Mouse (Mus musculus) heart, adult 2 months (tissue): ENCODE data around the gene Khnyn. TPM values are rescaled to one million over a fixed set of nuclear protein-coding genes. Genes with fewer than 3 reads are reported as not detected.
A peak's percentile ranks its signal among the peaks of the same experiment; 100 is the strongest.

Source experiments
- DNase-seq, 2 experiments: peaks; one replicate each; pipeline ENCODE4 v3.0.0; 2021
- H3K27ac ChIP-seq: fragments of 200-600 bp; 2 replicates; pipeline ENCODE4 v1.8.1; 2022
- H3K27me3 ChIP-seq: fragments of 200-500 bp; 2 replicates; pipeline ENCODE4 v1.6.1; 2012; ENCODE audit warnings: mild to moderate bottlenecking, low read length, inconsistent platforms, mixed read lengths; ENCODE audit not compliant: control insufficient read depth, insufficient read depth
- H3K36me3 ChIP-seq: fragments of 200-500 bp; 2 replicates; pipeline ENCODE4 v1.6.1; 2012; ENCODE audit warnings: low read length, inconsistent platforms; ENCODE audit not compliant: control insufficient read depth, insufficient read depth
- H3K4me1 ChIP-seq: fragments of 200-500 bp; 2 replicates; pipeline ENCODE4 v1.6.1; 2011; ENCODE audit warnings: low read length; ENCODE audit not compliant: control insufficient read depth, insufficient read depth
- H3K4me3 ChIP-seq: fragments of 200-600 bp; 2 replicates; pipeline ENCODE4 v1.8.1; 2022
- H3K79me2 ChIP-seq: fragments of 200-500 bp; replicated peaks from 2 replicates; pipeline ENCODE4 v1.6.1; 2012; ENCODE audit warnings: mild to moderate bottlenecking, inconsistent platforms, low read length, moderate library complexity, mixed read lengths; ENCODE audit not compliant: control insufficient read depth, insufficient read depth
- H3K9ac ChIP-seq: fragments of 200-500 bp; 2 replicates; pipeline ENCODE4 v1.6.1; 2012; ENCODE audit warnings: low read depth, mild to moderate bottlenecking, control low read depth, inconsistent platforms, low read length, mixed read lengths
- CTCF ChIP-seq: fragments of 200-600 bp; IDR thresholded peaks from 2 replicates; pipeline ENCODE4 v1.8.1; 2022; ENCODE audit warnings: antibody characterized with exemption, mild to moderate bottlenecking, moderate library complexity
- EP300 ChIP-seq: fragments of 200-500 bp; IDR thresholded peaks from 2 replicates; pipeline ENCODE4 v1.6.1; 2011; ENCODE audit warnings: low read depth, low read length, control low read depth; ENCODE audit not compliant: insufficient read depth
- POLR2A ChIP-seq: fragments of 200-500 bp; IDR thresholded peaks from 2 replicates; pipeline ENCODE4 v1.6.1; 2011; ENCODE audit warnings: mild to moderate bottlenecking, low read depth, low read length, control low read depth; ENCODE audit not compliant: insufficient read depth
- WGBS: fragments of 180-500 bp; shearing (Covaris S2); methylation state at CpG from one replicate; pipeline ENCODE4 v1.1.7; 2018; 5-methylcytosine and 5-hydroxymethylcytosine counted together
- intact Hi-C: fragments of 180-260 bp; cut with DNase I; formaldehyde crosslinking; loops from one replicate; pipeline ENCODE4 v1.15.1; 2025
- polyA plus RNA-seq: library from polyadenylated mRNA; depleted of rRNA; stranded (reverse); fragments of >200 nt; gene quantifications from 2 replicates; pipeline ENCODE4 v1.2.3, GENCODE M21; 2012
- total RNA-seq, 2 experiments: library from RNA; stranded (reverse); gene quantifications; 2 replicates each; pipeline ENCODE4 v1.2.3; 2021

The Khnyn gene
- total and polyA plus RNA-seq, 3 experiments, result 8.8 to 11.6 (median 9.3) TPM

GRCm38 (mm10) chr14:55857588-55857987, 27.2 kb upstream of the Khnyn start:
- H3K27me3 ChIP-seq, result no peaks in the 10 kb centered on the region
- DNase-seq, result no peak
- H3K79me2 ChIP-seq, result 0 out of 2 replicates have a peak, but pooled peaks cover 3% of the 10 kb centered on the region
- peak overlapping the region; percentile 12; the same call in 1 of the 2 replicates for H3K27ac ChIP-seq
- no peaks in the 10 kb centered on the region for H3K36me3 ChIP-seq
- peaks cover 11% of the 10 kb centered on the region for H3K4me1 ChIP-seq
- H3K4me3 ChIP-seq, result peak overlapping the region; percentile 20; the same call in 1 of the 2 replicates
- 36% methylated on average over 4 of the region's 4 CpGs for WGBS
- TF ChIP-seq CTCF (no peak), EP300 (no peak), POLR2A (0 out of 2 replicates have a peak, but pooled peaks have one; percentile 19)
- H3K9ac ChIP-seq, result peak overlapping the region; percentile 14; the same call in 1 of the 2 replicates
- intact Hi-C loops, result no loop called here

GRCm38 (mm10) chr14:55862186-55862585, 22.6 kb upstream of the Khnyn start:
- WGBS, result 64% methylated on average over 6 of the region's 6 CpGs
- Histone ChIP-seq H3K4me1 (peaks cover 5% of the 10 kb centered on the region), H3K27me3 (no peaks in the 10 kb centered on the region), H3K36me3 (no peaks in the 10 kb centered on the region), H3K4me3 (no peak overlapping the region), H3K9ac (no peak overlapping the region), H3K79me2 (0 out of 2 replicates have a peak, but pooled peaks cover 1% of the 10 kb centered on the region), H3K27ac (no peak overlapping the region)
- TF ChIP-seq POLR2A (no peak), EP300 (no peak), CTCF (no peak)
- no peak for DNase-seq
- intact Hi-C loops, result no loop called here

- intact Hi-C loops, result loop anchor here (1.0 kb wide), 1 partner anchor 41 kb away; no protein-coding TSS in a partner anchor
- H3K27ac ChIP-seq, result no peak overlapping the region
- TF ChIP-seq POLR2A (no peak), EP300 (no peak), CTCF (no peak)
- WGBS, result 92% methylated on average over 10 of the region's 10 CpGs
- peaks cover 1% of the 10 kb centered on the region; the same call in 1 of the 2 replicates for H3K4me1 ChIP-seq
- H3K9ac ChIP-seq, result no peak overlapping the region
- H3K27me3 ChIP-seq, result no peaks in the 10 kb centered on the region
- H3K36me3 ChIP-seq, result no peaks in the 10 kb centered on the region
- no peak for DNase-seq
- no peak overlapping the region for H3K4me3 ChIP-seq
- H3K79me2 ChIP-seq, result 0 out of 2 replicates have a peak, but pooled peaks cover 1% of the 10 kb centered on the region
These were observed 21.8 kb upstream of the Khnyn start for GRCm38 (mm10) chr14:55862970-55863369.

GRCm38 (mm10) chr14:55863773-55864172, 21.0 kb upstream of the Khnyn start:
- no peaks in the 10 kb centered on the region for H3K4me1 ChIP-seq
- TF ChIP-seq EP300, result peak; percentile 85
- no peak for TF ChIP-seq POLR2A
- peak; percentile 99 for TF ChIP-seq CTCF

GRCm38 (mm10) chr14:55866962-55867361, 17.8 kb upstream of the Khnyn start:
- peak; percentile 97 for TF ChIP-seq CTCF
- TF ChIP-seq POLR2A, result no peak
- TF ChIP-seq EP300, result no peak
- no peak overlapping the region for H3K4me3 ChIP-seq
- 34% methylated on average over 4 of the region's 4 CpGs for WGBS
- DNase-seq, result peak in 1 of 2 experiments; percentile 76
- H3K9ac ChIP-seq, result no peak overlapping the region
- intact Hi-C loops, result loop anchor here (2.0 kb wide), 1 partner anchor 86 kb away; no protein-coding TSS in a partner anchor
- H3K36me3 ChIP-seq, result no peaks in the 10 kb centered on the region
- H3K79me2 ChIP-seq, result no peaks in the 10 kb centered on the region
- no peaks in the 10 kb centered on the region for H3K27me3 ChIP-seq
- no peak overlapping the region for H3K27ac ChIP-seq
- no peaks in the 10 kb centered on the region for H3K4me1 ChIP-seq

More at GRCm38 (mm10) chr14:55863773-55864172, 21.0 kb upstream of the Khnyn start:
- no peaks in the 10 kb centered on the region for H3K36me3 ChIP-seq
- 18% methylated on average over 7 of the region's 7 CpGs for WGBS
- H3K79me2 ChIP-seq, result 0 out of 2 replicates have a peak, but pooled peaks cover 1% of the 10 kb centered on the region
- no peak overlapping the region for H3K4me3 ChIP-seq
- H3K27me3 ChIP-seq, result no peaks in the 10 kb centered on the region
- DNase-seq, result peak; percentile 79 to 81
- no peak overlapping the region for H3K9ac ChIP-seq
- intact Hi-C loops, result loop anchor here (1.0 kb wide), 1 partner anchor 41 kb away; no protein-coding TSS in a partner anchor
- H3K27ac ChIP-seq, result no peak overlapping the region
